Mouse (Mus musculus): ENCODE measurements around the gene Lpcat4. TPM values are rescaled to one million over a fixed set of nuclear protein-coding genes. Genes with fewer than 3 reads are reported as not detected.
A peak's percentile ranks its signal among the peaks of the same experiment; 100 is the strongest.

Lpcat4 gene
- polyA plus RNA-seq, 1 experiment from 2014 or later, result 16.3 TPM

GRCm38 (mm10) chr2:112238006-112238405, 1.3 kb upstream of the Lpcat4 start:
- Histone ChIP-seq H3K9ac (no peak overlapping the region), H3K4me1 (peaks cover 17% of the 10 kb centered on the region), H3K27ac (no peak overlapping the region), H3K4me2 (no peak overlapping the region), H3K36me3 (no peaks in the 10 kb centered on the region), H3K27me3 (no peaks in the 10 kb centered on the region), H3K4me3 (no peak overlapping the region), H3K9me3 (no peaks in the 10 kb centered on the region)
- ATAC-seq (ENCODE audit: borderline replicate concordance, extremely low read depth, low FRiP score, low TSS enrichment), result no peak
- WGBS, result 5% methylated on average over 4 of the region's 4 CpGs

GRCm38 (mm10) chr2:112239935-112240721, 860 bp downstream of the Lpcat4 start:
- Histone ChIP-seq H3K27me3 (no peaks in the 10 kb centered on the region), H3K4me2 (peak overlapping the region; percentile 96), H3K9ac (peak overlapping the region; percentile 64), H3K36me3 (no peaks in the 10 kb centered on the region), H3K4me1 (peaks cover 20% of the 10 kb centered on the region), H3K4me3 (peak overlapping the region; percentile 70), H3K27ac (peak overlapping the region; percentile 91), H3K9me3 (no peaks in the 10 kb centered on the region)
- peak; percentile 32 for ATAC-seq (ENCODE audit: borderline replicate concordance, extremely low read depth, low FRiP score, low TSS enrichment)
- 1% methylated on average over 28 of the region's 28 CpGs for WGBS

GRCm38 (mm10) chr2:112241787-112242186, 2.5 kb downstream of the Lpcat4 start:
- 72% methylated on average over 14 of the region's 14 CpGs for WGBS
- no peaks in the 10 kb centered on the region for H3K36me3 ChIP-seq
- H3K4me1 ChIP-seq, result peaks cover 27% of the 10 kb centered on the region
- no peak for ATAC-seq (ENCODE audit: borderline replicate concordance, extremely low read depth, low FRiP score, low TSS enrichment)
- H3K27me3 ChIP-seq, result no peaks in the 10 kb centered on the region
- H3K27ac ChIP-seq, result no peak overlapping the region
- H3K4me3 ChIP-seq, result no peak overlapping the region
- H3K4me2 ChIP-seq, result no peak overlapping the region
- no peak overlapping the region for H3K9ac ChIP-seq
- no peaks in the 10 kb centered on the region for H3K9me3 ChIP-seq

GRCm38 (mm10) chr2:112245307-112245706, 6.0 kb downstream of the Lpcat4 start:
- 0 out of 2 replicates have a peak, but pooled peaks have one; percentile 21 for ATAC-seq (ENCODE audit: borderline replicate concordance, extremely low read depth, low FRiP score, low TSS enrichment)
- Histone ChIP-seq H3K27me3 (no peaks in the 10 kb centered on the region), H3K9me3 (no peaks in the 10 kb centered on the region)

GRCm38 (mm10) chr2:112246193-112246592, 6.9 kb downstream of the Lpcat4 start:
- peak overlapping the region; percentile 51; the same call in 1 of the 2 replicates for H3K27ac ChIP-seq
- no peaks in the 10 kb centered on the region for H3K36me3 ChIP-seq
- no peak overlapping the region for H3K9ac ChIP-seq
- peaks cover 11% of the 10 kb centered on the region for H3K4me1 ChIP-seq
- no peaks in the 10 kb centered on the region for H3K9me3 ChIP-seq
- H3K4me2 ChIP-seq, result no peak overlapping the region
- no peak overlapping the region for H3K4me3 ChIP-seq
- no peaks in the 10 kb centered on the region for H3K27me3 ChIP-seq
- WGBS, result 49% methylated on average over 6 of the region's 6 CpGs
- 0 out of 2 replicates have a peak, but pooled peaks have one; percentile 15 for ATAC-seq (ENCODE audit: borderline replicate concordance, extremely low read depth, low FRiP score, low TSS enrichment)

More at GRCm38 (mm10) chr2:112245307-112245706, 6.0 kb downstream of the Lpcat4 start:
- peak overlapping the region; percentile 51; the same call in 1 of the 2 replicates for H3K27ac ChIP-seq
- no peaks in the 10 kb centered on the region for H3K36me3 ChIP-seq
- peaks cover 19% of the 10 kb centered on the region for H3K4me1 ChIP-seq
- no peak overlapping the region for H3K9ac ChIP-seq
- H3K4me2 ChIP-seq, result no peak overlapping the region
- WGBS, result 52% methylated on average over 5 of the region's 5 CpGs
- no peak overlapping the region for H3K4me3 ChIP-seq

- Histone ChIP-seq H3K27me3 (no peaks in the 10 kb centered on the region), H3K36me3 (no peaks in the 10 kb centered on the region), H3K4me3 (no peak overlapping the region), H3K4me1 (peaks cover 10% of the 10 kb centered on the region; the same call in 1 of the 2 replicates), H3K9me3 (no peaks in the 10 kb centered on the region), H3K27ac (no peak overlapping the region), H3K9ac (no peak overlapping the region), H3K4me2 (no peak overlapping the region)
- 79% methylated on average over 10 of the region's 10 CpGs for WGBS
- no peak for ATAC-seq (ENCODE audit: borderline replicate concordance, extremely low read depth, low FRiP score, low TSS enrichment)
Measured at GRCm38 (mm10) chr2:112247323-112247722, 8.1 kb downstream of the Lpcat4 start.

- Histone ChIP-seq H3K9me3 (no peaks in the 10 kb centered on the region), H3K27me3 (no peaks in the 10 kb centered on the region), H3K4me2 (no peak overlapping the region), H3K27ac (no peak overlapping the region), H3K4me1 (peaks cover 7% of the 10 kb centered on the region; the same call in 1 of the 2 replicates), H3K4me3 (no peak overlapping the region), H3K36me3 (no peaks in the 10 kb centered on the region), H3K9ac (no peak overlapping the region)
- 89% methylated on average over 10 of the region's 10 CpGs for WGBS
- ATAC-seq (ENCODE audit: borderline replicate concordance, extremely low read depth, low FRiP score, low TSS enrichment), result no peak
Measured at GRCm38 (mm10) chr2:112249780-112250453, 10.6 kb downstream of the Lpcat4 start.

- Histone ChIP-seq H3K36me3 (no peaks in the 10 kb centered on the region), H3K9me3 (no peaks in the 10 kb centered on the region), H3K4me2 (no peak overlapping the region), H3K27ac (no peak overlapping the region), H3K27me3 (no peaks in the 10 kb centered on the region), H3K9ac (no peak overlapping the region), H3K4me3 (no peak overlapping the region), H3K4me1 (no peaks in the 10 kb centered on the region)
- 47% methylated on average over 7 of the region's 7 CpGs for WGBS
- ATAC-seq (ENCODE audit: borderline replicate concordance, extremely low read depth, low FRiP score, low TSS enrichment), result no peak
Measured at GRCm38 (mm10) chr2:112254675-112255515, 15.6 kb downstream of the Lpcat4 start.

- no peak within 1 kb of the TSS for H3K27ac ChIP-seq
Measured at GRCm38 (mm10) chr2:112259241-112259962, 20.1 kb downstream of the Lpcat4 start, which contains the start of gene Nutm1. Gene Nutm1 (minus strand): TSS chr2:112259291.

GRCm38 (mm10) chr2:112261748-112262653, 22.7 kb downstream of the Lpcat4 start, which contains the start of gene Nop10:
Gene Nop10 (plus strand): TSS chr2:112261926.
- H3K9me3 ChIP-seq, result no peaks in the 10 kb centered on the region
- WGBS, result under 1% methylated on average over 36 of the region's 36 CpGs
- no peaks in the 10 kb centered on the region for H3K27me3 ChIP-seq
- H3K9ac ChIP-seq, result peak within 1 kb of the TSS; percentile 59
- ATAC-seq (ENCODE audit: borderline replicate concordance, extremely low read depth, low FRiP score, low TSS enrichment), result peak; percentile 62; the same call in 1 of the 2 replicates
- no peaks in the 10 kb centered on the region for H3K36me3 ChIP-seq
- peak within 1 kb of the TSS; percentile 62 for H3K27ac ChIP-seq
- peaks cover 22% of the 10 kb centered on the region for H3K4me1 ChIP-seq
- H3K4me3 ChIP-seq, result peak within 1 kb of the TSS; percentile 62
- peak within 1 kb of the TSS; percentile 65 for H3K4me2 ChIP-seq

More at GRCm38 (mm10) chr2:112259241-112259962, 20.1 kb downstream of the Lpcat4 start, which contains the start of gene Nutm1:
- no peak for ATAC-seq (ENCODE audit: borderline replicate concordance, extremely low read depth, low FRiP score, low TSS enrichment)
- no peak within 1 kb of the TSS for H3K4me2 ChIP-seq
- 69% methylated on average over 10 of the region's 10 CpGs for WGBS
- no peaks in the 10 kb centered on the region for H3K27me3 ChIP-seq
- no peak within 1 kb of the TSS for H3K4me3 ChIP-seq
- no peaks in the 10 kb centered on the region for H3K36me3 ChIP-seq
- no peak within 1 kb of the TSS for H3K9ac ChIP-seq
- no peaks in the 10 kb centered on the region for H3K9me3 ChIP-seq
- peaks cover 7% of the 10 kb centered on the region for H3K4me1 ChIP-seq

Measured in lung, embryonic 15.5 days (tissue).